Mouse (Mus musculus) liver, adult 2 months (tissue): Measurements from ENCODE around the gene Uhrf1bp1l.

Experiments used
- CTCF ChIP-seq: fragments of 200-500 bp; IDR thresholded peaks from 2 replicates; pipeline ENCODE4 v1.5.1; 2011; ENCODE audit warnings: low read depth, low read length, control low read depth
- POLR2A ChIP-seq: fragments of 200-500 bp; IDR thresholded peaks from 2 replicates; pipeline ENCODE4 v1.6.1; 2011; ENCODE audit warnings: low read length, control low read depth; ENCODE audit not compliant: insufficient read depth; ENCODE audit errors: extremely low read depth

DNA sequence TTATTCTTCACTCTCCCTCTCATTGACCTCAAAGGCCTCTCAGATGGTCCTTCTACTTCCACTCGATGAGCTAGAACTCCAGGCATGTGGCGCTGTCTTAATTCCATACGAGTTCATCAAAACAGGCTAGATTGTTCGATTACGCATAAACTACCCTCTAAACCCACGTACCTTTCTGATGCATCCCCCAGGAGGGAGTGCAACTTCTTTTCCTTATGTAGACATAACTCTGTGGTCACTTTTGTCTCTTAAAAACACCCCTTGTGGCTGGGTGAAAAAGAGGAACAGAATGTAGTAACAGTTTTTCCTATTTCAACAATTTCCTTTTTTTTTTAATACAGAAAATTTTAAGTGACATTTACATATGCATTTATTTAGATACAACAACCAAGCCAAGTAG is 3.8 kb upstream of the Uhrf1bp1l start:
- TF ChIP-seq CTCF (no peak), POLR2A (no peak)
